ENCODE assay signal across 15 mouse cellular contexts in genomic region chr14:9284976-9285605, GRCm38 (mm10).
DNase-seq lines count a peak whose midpoint lies in the region; ATAC-seq and TF ChIP-seq lines count a peak whose summit lies in the region.
"Had no signal": no experiment of that assay in that cellular context is flagged by ENCODE, and none has a peak within 500 bp of the region (broad histone marks: within the 10 kb centered on the region; RNA-seq: fewer than 3 reads in every experiment).

No protein-coding gene starts in this region.

- no peak overlapping the region for H3K4me3 ChIP-seq in hindbrain, embryonic 15.5 days
- no peak overlapping the region for H3K4me3 ChIP-seq in hindbrain, embryonic 11.5 days (ENCODE audit: low read depth, low read length)
- H3K4me3 ChIP-seq in midbrain, embryonic 11.5 days (ENCODE audit: low read depth, low read length), result no peak overlapping the region
- no peak overlapping the region for H3K4me3 ChIP-seq in midbrain, embryonic 10.5 days
- H3K4me3 ChIP-seq: forebrain, embryonic 15.5 days; intestine, embryonic 15.5 days had no signal

- in situ Hi-C loops in Patski (cut with MboI; ENCODE audit: low pct_unique_long_range_greater_than_20kb), result no loop called here

- CTCF ChIA-PET in Patski (lab: Charles Lee), result no interaction called here

- H3K9me3 ChIP-seq in hindbrain, embryonic 15.5 days, result no peaks in the 10 kb centered on the region
- H3K9me3 ChIP-seq in hindbrain, embryonic 11.5 days (ENCODE audit: control insufficient read depth, low read length), result no peaks in the 10 kb centered on the region
- H3K9me3 ChIP-seq in midbrain, embryonic 11.5 days (ENCODE audit: control insufficient read depth, low read length), result no peaks in the 10 kb centered on the region
- H3K9me3 ChIP-seq in midbrain, embryonic 10.5 days (replicated peaks), result no peaks in the 10 kb centered on the region
- H3K9me3 ChIP-seq: forebrain, embryonic 15.5 days; intestine, embryonic 15.5 days had no signal

- ATAC-seq in hindbrain, embryonic 15.5 days (ENCODE audit: low FRiP score, low read depth), result 0 out of 2 replicates have a peak, but pooled peaks have one; percentile 45
- ATAC-seq in hindbrain, embryonic 11.5 days (ENCODE audit: low FRiP score), result no peak
- peak; percentile 22; the same call in 1 of the 2 replicates for ATAC-seq in midbrain, embryonic 11.5 days (ENCODE audit: low FRiP score)
- peak; percentile 31 for ATAC-seq in Patski
- ATAC-seq in erythroblast, adult 5-6 weeks (replicated peaks; ENCODE audit: low FRiP score, poor library complexity, severe bottlenecking), result no peak
- ATAC-seq: forebrain, embryonic 15.5 days; intestine, embryonic 15.5 days had no signal

- no peak overlapping the region for H3K27ac ChIP-seq in hindbrain, embryonic 15.5 days (replicated peaks)
- no peak overlapping the region for H3K27ac ChIP-seq in hindbrain, embryonic 11.5 days (ENCODE audit: low read depth, low read length)
- H3K27ac ChIP-seq in midbrain, embryonic 11.5 days (ENCODE audit: low read depth, low read length), result no peak overlapping the region
- no peak overlapping the region for H3K27ac ChIP-seq in midbrain, embryonic 10.5 days (replicated peaks)
- H3K27ac ChIP-seq: forebrain, embryonic 15.5 days; intestine, embryonic 15.5 days had no signal

- H3K4me1 ChIP-seq in hindbrain, embryonic 15.5 days (replicated peaks), result no peaks in the 10 kb centered on the region
- H3K4me1 ChIP-seq in hindbrain, embryonic 11.5 days (replicated peaks; ENCODE audit: control insufficient read depth, insufficient read depth, low read length), result no peaks in the 10 kb centered on the region
- no peaks in the 10 kb centered on the region for H3K4me1 ChIP-seq in midbrain, embryonic 11.5 days (ENCODE audit: control insufficient read depth, insufficient read depth, low read length)
- peaks cover 14% of the 10 kb centered on the region for H3K4me1 ChIP-seq in midbrain, embryonic 10.5 days
- H3K4me1 ChIP-seq: forebrain, embryonic 15.5 days; intestine, embryonic 15.5 days had no signal

- no peak overlapping the region for H3K4me2 ChIP-seq in hindbrain, embryonic 15.5 days
- H3K4me2 ChIP-seq in hindbrain, embryonic 11.5 days (replicated peaks; ENCODE audit: low read depth, low read length), result no peak overlapping the region
- H3K4me2 ChIP-seq in midbrain, embryonic 11.5 days, result no peak overlapping the region
- H3K4me2 ChIP-seq: forebrain, embryonic 15.5 days; heart, embryonic 11.5 days; intestine, embryonic 15.5 days had no signal

- H3K36me3 ChIP-seq in hindbrain, embryonic 15.5 days, result no peaks in the 10 kb centered on the region
- H3K36me3 ChIP-seq in hindbrain, embryonic 11.5 days (ENCODE audit: control insufficient read depth, insufficient read depth, low read length), result no peaks in the 10 kb centered on the region
- no peaks in the 10 kb centered on the region for H3K36me3 ChIP-seq in midbrain, embryonic 11.5 days (ENCODE audit: control insufficient read depth, insufficient read depth, low read length)
- H3K36me3 ChIP-seq in midbrain, embryonic 10.5 days, result no peaks in the 10 kb centered on the region
- H3K36me3 ChIP-seq: forebrain, embryonic 15.5 days; intestine, embryonic 15.5 days had no signal

- H3K9ac ChIP-seq in hindbrain, embryonic 15.5 days, result no peak overlapping the region
- no peak overlapping the region for H3K9ac ChIP-seq in hindbrain, embryonic 11.5 days (ENCODE audit: low read depth, low read length)
- no peak overlapping the region for H3K9ac ChIP-seq in midbrain, embryonic 11.5 days (ENCODE audit: low read length)
- H3K9ac ChIP-seq: forebrain, embryonic 15.5 days; intestine, embryonic 15.5 days had no signal

- DNase-seq in hindbrain, embryonic 11.5 days (ENCODE audit: low spot score), result no peak
- DNase-seq in midbrain, embryonic 11.5 days (ENCODE audit: low spot score, missing footprints), result no peak
- no peak for DNase-seq in midbrain, embryonic 10.5 days (ENCODE audit: low spot score)
- peak; percentile 62 for DNase-seq in 3T3-L1 (ENCODE audit: low read depth, low spot score)
- no peak for DNase-seq in Patski (ENCODE audit: low read depth, low spot score)
- DNase-seq in lung, postnatal 14 days, result no peak
- DNase-seq: adrenal gland, postnatal 10 days; cerebellum, adult 11-12 months; kidney, postnatal 25 days; thymus, postnatal 14 days had no signal

- H3K27me3 ChIP-seq in hindbrain, embryonic 15.5 days, result no peaks in the 10 kb centered on the region
- H3K27me3 ChIP-seq in hindbrain, embryonic 11.5 days (ENCODE audit: control insufficient read depth, insufficient read depth, low read length), result no peaks in the 10 kb centered on the region
- no peaks in the 10 kb centered on the region for H3K27me3 ChIP-seq in midbrain, embryonic 11.5 days (ENCODE audit: control insufficient read depth, insufficient read depth, low read length)
- H3K27me3 ChIP-seq in midbrain, embryonic 10.5 days (ENCODE audit: low read depth, poor library complexity, severe bottlenecking), result no peaks in the 10 kb centered on the region
- no peaks in the 10 kb centered on the region for H3K27me3 ChIP-seq in Patski
- H3K27me3 ChIP-seq: forebrain, embryonic 15.5 days; intestine, embryonic 15.5 days had no signal

- POLR2A ChIA-PET in Patski (lab: Charles Lee), result no interaction called here

- TF ChIP-seq CTCF in Patski (IDR thresholded peaks at IDR 0.05), result no peak

- 84% methylated on average over 2 of the region's 2 CpGs for WGBS in hindbrain, embryonic 15.5 days
- 83% methylated on average over 2 of the region's 2 CpGs for WGBS in hindbrain, embryonic 11.5 days
- WGBS in midbrain, embryonic 11.5 days, result 85% methylated on average over 2 of the region's 2 CpGs
- WGBS in midbrain, embryonic 10.5 days, result 85% methylated on average over 2 of the region's 2 CpGs

Comparison
In these comparisons a context has a peak if more than half of its experiments do, and no peak if none do; other contexts are left out.
1. ATAC-seq: peak in hindbrain, embryonic 15.5 days (single experiment), midbrain, embryonic 11.5 days (single experiment) and Patski (single experiment); none in hindbrain, embryonic 11.5 days (single experiment) and erythroblast, adult 5-6 weeks (single experiment).